Mouse (Mus musculus) cerebellum, adult 2 months (tissue): ENCODE measurements around the gene Wbp2.

Experiments
- CTCF ChIP-seq: fragments of 200-500 bp; IDR thresholded peaks from 2 replicates; pipeline ENCODE4 v1.5.1; 2011; ENCODE audit warnings: low read depth, mild to moderate bottlenecking, control low read depth, low read length, moderate library complexity, borderline replicate concordance; ENCODE audit not compliant: insufficient read depth
- POLR2A ChIP-seq: fragments of 200-500 bp; IDR thresholded peaks from 2 replicates; pipeline ENCODE4 v1.6.1; 2011; ENCODE audit warnings: low read length, control low read depth, borderline replicate concordance; ENCODE audit not compliant: insufficient read depth

DNA sequence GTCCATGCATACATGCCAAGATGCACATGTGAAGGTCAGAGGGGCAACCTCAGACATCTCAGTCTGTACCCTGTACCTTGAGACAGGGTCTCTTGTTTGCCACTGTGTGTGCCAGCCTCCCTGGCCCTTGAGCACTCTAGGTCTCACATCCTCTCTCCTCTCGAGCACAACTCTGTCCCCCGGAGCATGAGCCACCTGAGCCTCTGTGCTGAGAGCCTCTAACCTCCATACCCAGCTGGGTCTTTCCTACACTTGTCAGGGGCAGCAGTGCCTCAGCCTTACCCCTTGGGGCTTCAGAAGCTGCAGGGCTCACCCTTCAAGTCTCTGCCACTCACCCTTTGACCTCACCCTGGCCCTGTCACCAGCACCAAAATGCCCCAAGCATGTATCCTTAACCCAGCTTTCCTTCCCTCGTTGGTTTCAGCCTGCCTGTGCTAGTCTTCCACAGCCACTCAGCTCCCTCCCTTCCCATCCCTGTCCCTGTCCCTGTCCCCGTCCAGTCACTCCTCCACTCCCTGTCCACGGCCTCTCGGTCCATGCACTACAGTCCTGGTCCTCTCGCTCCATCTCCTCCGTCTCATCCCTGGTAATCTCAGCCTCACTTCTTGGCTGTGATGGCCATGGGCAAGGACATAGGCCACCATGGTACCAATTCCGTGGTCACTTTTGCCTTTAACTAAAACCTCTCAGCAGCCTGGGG lies 42.4 kb upstream of the Wbp2 start:
- TF ChIP-seq POLR2A, result no peak
- TF ChIP-seq CTCF, result no peak
